Mouse (Mus musculus): Measurements from ENCODE around the gene Slc25a44.

DNA sequence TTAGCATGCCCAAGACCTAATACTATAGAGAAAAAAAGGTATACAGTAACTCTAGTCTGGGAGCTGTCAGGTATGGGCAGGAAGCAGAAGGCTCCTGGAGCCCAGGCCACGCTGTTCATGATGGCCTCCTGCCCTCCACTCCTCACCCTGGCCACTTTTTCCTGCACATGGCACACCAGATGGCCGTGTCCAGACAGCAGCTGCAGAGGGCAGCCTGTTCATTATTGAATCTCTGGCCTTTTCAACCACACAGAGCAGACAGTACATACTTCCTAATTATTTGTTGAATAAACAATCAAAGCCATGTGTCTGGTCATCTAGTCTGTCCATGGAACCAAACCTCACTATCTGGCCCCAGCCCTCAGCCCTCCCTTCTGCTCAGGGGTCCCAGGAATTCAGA is 26.3 kb downstream of the Slc25a44 start:
- no peak for TF ChIP-seq GATA1 (IDR thresholded peaks at IDR 0.05; ENCODE audit: low read length)
- no peak for TF ChIP-seq TAL1 (IDR thresholded peaks at IDR 0.05; ENCODE audit: low read length)
